Mouse (Mus musculus) kidney, adult 2 months (tissue): Measurements from ENCODE around the gene Cers6. TPM values are rescaled to one million over a fixed set of nuclear protein-coding genes. Genes with fewer than 3 reads are reported as not detected.
A peak's percentile ranks its signal among the peaks of the same experiment; 100 is the strongest.

Experiments used
- DNase-seq: peaks from one replicate; pipeline ENCODE4 v3.0.0; 2021
- H3K27ac ChIP-seq: fragments of 200-500 bp; 2 replicates; pipeline ENCODE4 v1.5.1; 2012; ENCODE audit warnings: low read depth, low read length, control low read depth, inconsistent platforms; ENCODE audit not compliant: insufficient read depth
- H3K27me3 ChIP-seq: fragments of 200-500 bp; replicated peaks from 2 replicates; pipeline ENCODE4 v1.6.1; 2012; ENCODE audit warnings: mild to moderate bottlenecking, moderate library complexity, low read length, inconsistent platforms; ENCODE audit not compliant: control insufficient read depth, insufficient read depth
- H3K36me3 ChIP-seq: fragments of 200-500 bp; 2 replicates; pipeline ENCODE4 v1.6.1; 2012; ENCODE audit warnings: mild to moderate bottlenecking, moderate library complexity, low read length, inconsistent platforms; ENCODE audit not compliant: control insufficient read depth, insufficient read depth
- H3K4me1 ChIP-seq: fragments of 200-500 bp; 2 replicates; pipeline ENCODE4 v1.6.1; 2011; ENCODE audit warnings: low read length; ENCODE audit not compliant: control insufficient read depth, insufficient read depth
- H3K4me3 ChIP-seq: fragments of 200-500 bp; 2 replicates; pipeline ENCODE4 v1.5.1; 2011; ENCODE audit warnings: mild to moderate bottlenecking, low read depth, low read length, control low read depth; ENCODE audit not compliant: insufficient read depth
- CTCF ChIP-seq: fragments of 200-500 bp; conservative IDR thresholded peaks from 2 replicates; pipeline ENCODE4 v1.5.1; 2011; ENCODE audit warnings: low read depth, mild to moderate bottlenecking, control low read depth, low read length, moderate library complexity, mixed read lengths; ENCODE audit not compliant: insufficient read depth, insufficient read length
- POLR2A ChIP-seq: fragments of 200-500 bp; IDR thresholded peaks from one replicate; pipeline ENCODE4 v1.6.1; 2011; ENCODE audit warnings: low read depth, low read length, control low read depth
- WGBS: fragments of 180-500 bp; shearing (Covaris S2); methylation state at CpG from one replicate; pipeline ENCODE4 v1.1.7; 2018; 5-methylcytosine and 5-hydroxymethylcytosine counted together
- polyA plus RNA-seq: library from polyadenylated mRNA; depleted of rRNA; stranded (reverse); fragments of >200 nt; gene quantifications from 2 replicates; pipeline ENCODE4 v1.2.3, GENCODE M21; 2012

Cers6 gene
- polyA plus RNA-seq, 1 experiment = 11.1 TPM

- peaks cover 6% of the 10 kb centered on the region; the same call in 1 of the 2 replicates for H3K4me1 ChIP-seq
- no peaks in the 10 kb centered on the region for H3K27me3 ChIP-seq
- H3K36me3 ChIP-seq = no peaks in the 10 kb centered on the region
- peak; percentile 10 for DNase-seq
- 36% methylated on average over 4 of the region's 4 CpGs for WGBS
- no peak for TF ChIP-seq POLR2A
- TF ChIP-seq CTCF = no peak
- no peak overlapping the region for H3K4me3 ChIP-seq
- H3K27ac ChIP-seq = no peak overlapping the region
Observed at GRCm38 (mm10) chr2:68885766-68886496, 24.7 kb downstream of the Cers6 start.

GRCm38 (mm10) chr2:68886661-68887060, 25.4 kb downstream of the Cers6 start:
- peaks cover 6% of the 10 kb centered on the region; the same call in 1 of the 2 replicates for H3K4me1 ChIP-seq
- no peak overlapping the region for H3K4me3 ChIP-seq
- no peak overlapping the region for H3K27ac ChIP-seq
- H3K27me3 ChIP-seq = no peaks in the 10 kb centered on the region
- no peak for DNase-seq
- no peak for TF ChIP-seq CTCF
- no peak for TF ChIP-seq POLR2A
- WGBS = 96% methylated on average over 4 of the region's 4 CpGs
- H3K36me3 ChIP-seq = no peaks in the 10 kb centered on the region

- WGBS = 65% methylated on average over 3 of the region's 3 CpGs
- Histone ChIP-seq H3K27ac (no peak overlapping the region), H3K36me3 (no peaks in the 10 kb centered on the region), H3K27me3 (no peaks in the 10 kb centered on the region), H3K4me3 (no peak overlapping the region), H3K4me1 (peaks cover 6% of the 10 kb centered on the region; the same call in 1 of the 2 replicates)
- no peak for TF ChIP-seq POLR2A
- no peak for TF ChIP-seq CTCF
- no peak for DNase-seq
Observed at GRCm38 (mm10) chr2:68888094-68888705, 27.0 kb downstream of the Cers6 start.

- WGBS = 91% methylated on average over 5 of the region's 5 CpGs
- H3K27ac ChIP-seq = no peak overlapping the region
- peaks cover 8% of the 10 kb centered on the region; the same call in 1 of the 2 replicates for H3K4me1 ChIP-seq
- no peak for DNase-seq
- TF ChIP-seq CTCF = no peak
- no peak for TF ChIP-seq POLR2A
- H3K36me3 ChIP-seq = no peaks in the 10 kb centered on the region
- H3K4me3 ChIP-seq = no peak overlapping the region
- no peaks in the 10 kb centered on the region for H3K27me3 ChIP-seq
Observed at GRCm38 (mm10) chr2:68889661-68890170, 28.5 kb downstream of the Cers6 start.

- Histone ChIP-seq H3K27ac (no peak overlapping the region), H3K27me3 (no peaks in the 10 kb centered on the region), H3K4me3 (no peak overlapping the region), H3K4me1 (peaks cover 10% of the 10 kb centered on the region; the same call in 1 of the 2 replicates), H3K36me3 (no peaks in the 10 kb centered on the region)
- TF ChIP-seq CTCF = no peak
- DNase-seq = no peak
- WGBS = 96% methylated on average over 4 of the region's 4 CpGs
Observed at GRCm38 (mm10) chr2:68892476-68892875, 31.2 kb downstream of the Cers6 start.

- Histone ChIP-seq H3K4me3 (no peak overlapping the region), H3K27me3 (no peaks in the 10 kb centered on the region), H3K27ac (0 out of 2 replicates have a peak overlapping the region, but pooled peaks have one; percentile 18), H3K4me1 (peaks cover 10% of the 10 kb centered on the region; the same call in 1 of the 2 replicates), H3K36me3 (no peaks in the 10 kb centered on the region)
- no peak for DNase-seq
- 66% methylated on average over 10 of the region's 10 CpGs for WGBS
- no peak for TF ChIP-seq CTCF
- no peak for TF ChIP-seq POLR2A
Observed at GRCm38 (mm10) chr2:68895044-68895764, 34.0 kb downstream of the Cers6 start.
